Mouse (Mus musculus) monocyte, adult 5-6 weeks (primary cell): ENCODE measurements around the gene Gtf2a1l. TPM values are rescaled to one million over a fixed set of nuclear protein-coding genes. Genes with fewer than 3 reads are reported as not detected.

Experiments used
- ATAC-seq: fragments of 153-309, 156-312 bp; replicated peaks from 2 replicates; pipeline ENCODE4 v1.8.0; 2017; ENCODE audit warnings: mild to moderate bottlenecking; ENCODE audit not compliant: low TSS enrichment, insufficient number of reproducible peaks, severe bottlenecking, poor library complexity, low FRiP score
- total RNA-seq: library from RNA; stranded (forward); fragments of 200-1000, 200-491, 200-594 nt; gene quantifications from 3 replicates; pipeline ENCODE4 v1.2.3, GENCODE M21; 2017

Gene Gtf2a1l
- 2.0 to 2.5 TPM in 2 of 3 replicates, not detected in the other for total RNA-seq

DNA sequence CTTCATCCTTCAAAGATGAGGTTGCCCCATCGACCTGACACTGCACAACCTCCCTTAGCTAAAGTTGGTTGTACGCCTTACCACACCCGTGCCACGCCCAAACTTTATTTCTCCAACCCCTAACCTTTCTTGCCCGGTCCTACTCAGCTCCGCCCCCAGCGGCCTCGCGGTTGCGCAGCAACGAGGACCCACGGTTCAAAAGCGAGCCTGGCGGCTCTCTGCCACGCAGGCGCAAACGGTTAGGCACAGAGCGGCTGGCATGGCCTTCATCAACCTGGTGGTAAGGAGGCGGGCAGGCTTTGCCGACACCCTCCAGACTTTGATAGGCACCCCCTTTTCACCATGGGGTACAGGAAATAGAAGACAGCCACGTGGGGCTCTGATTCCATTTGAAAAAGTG lies at the start of gene Gtf2a1l:
Gtf2a1l (plus strand) TSS at position 209 of the 400 bp plus-strand sequence.
- ATAC-seq: no peak; the same call in 1 of the 2 replicates

DNA sequence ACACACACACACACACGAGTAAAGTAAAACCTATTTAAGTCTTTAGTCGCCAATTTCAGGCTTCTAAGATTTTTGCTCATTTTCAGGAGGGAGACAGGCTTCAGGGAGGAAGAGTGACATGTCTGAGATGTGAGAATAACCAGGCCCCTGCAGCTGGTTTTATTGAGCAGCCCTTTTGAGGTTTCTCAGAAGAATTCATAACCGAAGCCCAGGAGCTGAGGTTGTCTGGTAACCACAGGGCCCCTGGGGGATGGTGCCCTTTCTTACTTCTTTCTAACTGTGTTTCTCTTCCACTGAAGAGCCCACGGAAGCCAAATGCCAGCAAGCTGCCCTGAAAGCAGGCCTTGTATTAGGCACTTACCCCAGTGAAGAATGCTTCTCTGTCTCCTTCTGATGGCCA lies 47.5 kb upstream of the Gtf2a1l start:
- ATAC-seq: no peak

DNA sequence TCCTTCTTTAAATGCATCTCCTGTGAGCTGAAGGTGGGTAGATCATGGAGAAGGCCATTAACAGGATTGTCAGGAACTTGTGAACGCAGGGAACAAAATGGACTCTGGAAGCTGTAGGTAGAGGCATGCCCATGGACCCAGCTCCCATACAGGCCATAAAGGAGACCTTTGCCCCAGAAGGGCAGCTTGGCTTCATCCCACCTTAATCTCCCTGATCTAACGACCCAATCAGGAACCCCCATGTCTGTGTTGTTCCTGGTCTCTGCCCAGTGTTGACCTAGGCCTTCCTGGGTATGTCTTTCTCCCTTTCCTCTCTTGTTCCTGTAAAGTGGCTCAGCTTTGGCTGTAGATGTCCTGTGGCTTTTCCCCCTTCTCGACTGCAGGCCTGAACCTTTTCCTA lies 47.1 kb upstream of the Gtf2a1l start:
- no peak for ATAC-seq

- ATAC-seq: no peak
Measured at GRCm38 (mm10) chr17:88622711-88623110, 45.7 kb upstream of the Gtf2a1l start.

- no peak for ATAC-seq
Measured at GRCm38 (mm10) chr17:88624386-88624785, 44.1 kb upstream of the Gtf2a1l start.

DNA sequence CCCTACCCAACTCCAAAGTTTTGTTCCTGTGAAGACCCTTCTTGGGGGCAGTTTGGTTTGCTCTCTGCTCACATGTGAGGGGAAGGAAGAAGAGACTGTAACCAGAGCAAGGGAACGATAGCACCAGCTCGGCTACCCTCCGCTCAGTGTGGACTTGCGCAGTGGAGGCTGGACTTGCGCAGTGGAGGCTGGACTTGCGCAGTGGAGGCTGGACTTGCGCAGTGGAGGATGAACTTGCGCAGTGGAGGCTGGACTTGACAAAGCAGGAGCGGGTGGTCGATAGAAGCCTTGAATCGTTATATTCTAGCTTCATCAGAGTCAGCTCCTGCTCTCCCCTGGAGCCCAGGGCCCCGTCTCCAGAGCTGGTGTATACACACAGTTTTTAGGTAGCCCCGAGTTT lies 43.1 kb upstream of the Gtf2a1l start:
- ATAC-seq: no peak

GRCm38 (mm10) chr17:88625931-88626330 lies 42.5 kb upstream of the Gtf2a1l start:
- ATAC-seq: no peak

GRCm38 (mm10) chr17:88626347-88626811 lies 42.1 kb upstream of the Gtf2a1l start:
- no peak for ATAC-seq

- ATAC-seq: no peak
Measured at GRCm38 (mm10) chr17:88627150-88627549, 41.3 kb upstream of the Gtf2a1l start.

- no peak for ATAC-seq
Measured at GRCm38 (mm10) chr17:88628676-88629380, 39.6 kb upstream of the Gtf2a1l start.

DNA sequence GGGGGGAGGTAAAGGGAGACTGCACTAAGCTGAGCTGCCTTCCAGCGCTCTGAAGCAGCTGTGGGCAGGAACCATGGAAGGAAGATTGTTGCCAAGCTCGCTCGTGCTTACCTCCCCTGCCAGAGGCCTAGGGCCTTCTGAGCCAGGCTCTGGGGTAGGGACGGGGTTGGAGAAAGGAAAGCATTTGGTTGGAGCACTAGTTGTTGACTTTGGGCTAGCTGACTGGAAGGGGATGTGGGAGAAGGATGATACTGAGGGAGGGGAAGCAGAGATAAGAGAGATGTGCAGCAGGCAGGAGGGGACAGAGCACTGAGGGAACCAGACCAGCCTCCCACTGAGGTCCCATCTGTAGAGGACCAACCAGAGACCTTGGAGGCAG lies 39.1 kb upstream of the Gtf2a1l start:
- no peak for ATAC-seq

- no peak for ATAC-seq
Measured at GRCm38 (mm10) chr17:88629931-88630553, 38.4 kb upstream of the Gtf2a1l start.

DNA sequence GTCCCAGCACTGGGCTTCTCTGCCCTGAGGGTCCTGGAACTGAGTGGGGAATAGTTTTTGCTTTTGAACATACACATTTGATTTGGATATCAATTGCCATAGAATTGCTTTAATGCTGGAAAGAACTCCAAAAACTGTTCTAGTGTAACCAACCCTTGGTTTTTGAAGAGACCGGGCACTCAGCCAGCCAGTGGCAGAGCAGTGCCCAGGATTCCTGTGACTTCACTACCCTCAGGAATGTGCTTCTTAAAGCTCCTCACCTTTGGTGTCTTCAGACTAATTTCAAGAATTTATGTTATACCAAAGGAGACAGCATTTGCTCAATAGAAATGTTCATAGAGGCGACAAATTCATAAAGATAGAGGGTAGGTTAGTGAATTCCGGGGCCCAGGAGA lies 37.9 kb upstream of the Gtf2a1l start:
- no peak for ATAC-seq

DNA sequence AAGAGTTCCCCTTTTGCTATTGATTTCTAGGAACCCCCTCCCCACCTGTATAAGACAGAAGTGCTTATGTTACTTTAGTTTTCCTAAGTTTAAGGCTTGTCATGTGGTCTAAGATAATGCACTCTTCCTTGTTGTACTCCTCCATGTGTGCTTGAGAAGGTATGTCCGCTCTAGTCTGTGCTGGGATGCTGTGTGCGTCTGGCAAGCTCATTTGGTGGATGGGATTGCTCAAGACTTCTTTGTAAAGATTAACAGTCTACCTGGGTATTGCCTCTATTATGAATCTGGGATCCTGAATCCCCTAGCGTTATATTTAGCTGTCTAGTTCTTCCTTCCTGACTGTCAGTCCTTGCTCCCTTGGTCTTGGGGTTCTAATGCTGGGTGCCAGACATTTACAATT lies 35.8 kb upstream of the Gtf2a1l start:
- no peak for ATAC-seq

GRCm38 (mm10) chr17:88636076-88636475 lies 32.4 kb upstream of the Gtf2a1l start:
- ATAC-seq: no peak

- ATAC-seq: no peak
Measured at GRCm38 (mm10) chr17:88636587-88636986, 31.9 kb upstream of the Gtf2a1l start.

- 0 out of 2 replicates have a peak, but pooled peaks have one; percentile 66 for ATAC-seq
Measured at GRCm38 (mm10) chr17:88641012-88641411, 27.4 kb upstream of the Gtf2a1l start.

DNA sequence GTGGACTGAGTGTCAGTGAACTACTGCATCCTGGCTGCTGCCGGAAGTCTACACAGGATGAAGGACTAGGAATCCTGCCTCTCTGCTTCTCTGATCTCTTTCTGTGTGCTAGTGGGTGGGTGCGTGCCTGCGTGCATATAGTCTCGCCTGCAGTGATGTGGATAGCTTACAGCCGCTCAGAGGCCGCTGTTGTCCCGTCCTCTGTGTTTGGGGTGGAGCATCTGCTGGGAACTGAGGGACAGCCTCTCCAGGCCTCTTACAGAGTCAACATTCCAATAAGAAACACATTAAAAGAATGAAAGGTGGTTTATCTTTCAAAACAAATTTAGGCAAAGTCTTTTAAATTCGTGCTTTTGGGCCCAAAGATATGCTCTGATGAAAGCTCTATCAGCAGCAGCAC lies 26.6 kb upstream of the Gtf2a1l start:
- no peak for ATAC-seq

DNA sequence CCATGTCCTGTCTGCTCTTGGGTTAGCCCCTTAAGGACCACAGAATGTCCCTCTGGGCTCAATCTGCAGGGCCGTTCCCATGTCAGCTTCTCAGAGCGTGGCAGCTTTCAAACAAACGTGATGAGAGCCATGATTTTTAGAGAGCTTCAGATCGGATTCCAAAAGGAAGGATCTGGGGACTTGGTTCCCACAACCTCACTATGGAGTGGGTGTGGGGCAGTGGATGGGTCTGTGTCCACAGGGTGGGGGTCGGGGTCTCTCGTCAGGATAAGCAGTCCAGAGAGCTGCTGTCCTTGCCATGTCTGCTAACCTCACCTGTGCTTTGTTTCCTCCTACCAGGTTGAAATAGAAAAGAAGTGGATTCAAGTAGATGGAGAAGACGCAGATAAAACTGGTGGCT lies 23.6 kb upstream of the Gtf2a1l start:
- ATAC-seq: no peak

- no peak for ATAC-seq
Measured at GRCm38 (mm10) chr17:88645299-88645698, 23.2 kb upstream of the Gtf2a1l start.
